Mouse (Mus musculus): ENCODE measurements around the gene Zdhhc23.

GRCm38 (mm10) chr16:43945351-43945750, 34.2 kb downstream of the Zdhhc23 start:
- TF ChIP-seq POLR2A (IDR thresholded peaks at IDR 0.05; ENCODE audit: borderline replicate concordance, extremely low read depth, insufficient read depth, insufficient read length, poor library complexity, severe bottlenecking) (no peak), CTCF (IDR thresholded peaks at IDR 0.05; ENCODE audit: borderline replicate concordance, extremely low read depth, insufficient read depth, insufficient read length) (no peak)

All from brain, embryonic 14.5 days (tissue).